In genomic region chr12:70937150-70937549, GRCm38 (mm10) we compare ENCODE assay signal across 8 mouse cellular contexts. TPM values are rescaled to one million over a fixed set of nuclear protein-coding genes. Genes with fewer than 3 reads are reported as not detected.
DNase-seq lines count a peak whose midpoint lies in the region; ATAC-seq and TF ChIP-seq lines count a peak whose summit lies in the region.

No protein-coding gene starts in this region.

- peak overlapping the region; percentile 81 for H3K27ac ChIP-seq in ES-E14 (ENCODE audit: insufficient read depth, low read depth, low read length, poor library complexity, severe bottlenecking)
- H3K27ac ChIP-seq in forebrain, embryonic 10.5 days: peak overlapping the region; percentile 92
- H3K27ac ChIP-seq in intestine, embryonic 15.5 days: peak overlapping the region; percentile 90

- peak overlapping the region; percentile 52 for H3K4me2 ChIP-seq in intestine, embryonic 15.5 days (replicated peaks)

- peak overlapping the region; percentile 71 to 92 for H3K4me3 ChIP-seq in ES-E14 (ENCODE audit: insufficient read depth in 1 of 2, low read depth in 1 of 2, low read length in 2 of 2, poor library complexity in 1 of 2, severe bottlenecking in 1 of 2)
- H3K4me3 ChIP-seq in forebrain, embryonic 10.5 days: peak overlapping the region; percentile 93
- H3K4me3 ChIP-seq in intestine, embryonic 15.5 days (replicated peaks): peak overlapping the region; percentile 85

- peak; percentile 57 for ATAC-seq in intestine, embryonic 15.5 days
- peak; percentile 45 for ATAC-seq in megakaryocyte progenitor cell, adult 5-6 weeks (replicated peaks; ENCODE audit: poor library complexity)

- H3K9me3 ChIP-seq in ES-E14 (ENCODE audit: control insufficient read depth, insufficient read depth, low read depth, low read length): peaks cover 11% of the 10 kb centered on the region
- H3K9me3 ChIP-seq in forebrain, embryonic 10.5 days: 0 out of 2 replicates have a peak, but pooled peaks cover 3% of the 10 kb centered on the region
- no peaks in the 10 kb centered on the region for H3K9me3 ChIP-seq in intestine, embryonic 15.5 days

- H3K36me3 ChIP-seq in ES-E14 (ENCODE audit: control insufficient read depth, insufficient read depth, low read length, poor library complexity, severe bottlenecking): no peaks in the 10 kb centered on the region
- H3K36me3 ChIP-seq in forebrain, embryonic 10.5 days (replicated peaks): peaks cover 14% of the 10 kb centered on the region
- no peaks in the 10 kb centered on the region for H3K36me3 ChIP-seq in intestine, embryonic 15.5 days

- intact Hi-C loops in heart, postnatal 25 days (cut with DNase I): no loop called here

- H3K27me3 ChIP-seq in forebrain, embryonic 10.5 days (ENCODE audit: poor library complexity, severe bottlenecking): no peaks in the 10 kb centered on the region
- H3K27me3 ChIP-seq in intestine, embryonic 15.5 days (replicated peaks): no peaks in the 10 kb centered on the region

- peak overlapping the region; percentile 74; the same call in 1 of the 2 replicates for H3K9ac ChIP-seq in ES-E14 (ENCODE audit: insufficient read depth, low read depth, low read length, poor library complexity, severe bottlenecking)
- H3K9ac ChIP-seq in intestine, embryonic 15.5 days: peak overlapping the region; percentile 88

- 23% methylated on average over 12 of the region's 12 CpGs for WGBS in forebrain, embryonic 10.5 days
- 27% methylated on average over 10 of the region's 12 CpGs for WGBS in intestine, embryonic 15.5 days

- peak; percentile 13 for DNase-seq in heart, adult 8-10 months (ENCODE audit: low spot score)
- DNase-seq in heart, postnatal 25 days (ENCODE audit: low spot score): no peak
- DNase-seq in ES-E14 (ENCODE audit: low read depth, low spot score): no peak
- DNase-seq in forebrain, embryonic 10.5 days (ENCODE audit: extremely low spot score, low spot score): no peak
- DNase-seq in testis, postnatal 10 days (ENCODE audit: low spot score): peak; percentile 67
- no peak for DNase-seq in spleen, postnatal 10 days (ENCODE audit: low spot score in 2 of 2)

- no peaks in the 10 kb centered on the region; a peak in 1 of 4 replicates for H3K4me1 ChIP-seq in ES-E14 (ENCODE audit: control insufficient read depth in 2 of 2, insufficient read depth in 2 of 2, low read length in 2 of 2, poor library complexity in 1 of 2)
- peaks cover 12% of the 10 kb centered on the region for H3K4me1 ChIP-seq in forebrain, embryonic 10.5 days
- no peaks in the 10 kb centered on the region for H3K4me1 ChIP-seq in intestine, embryonic 15.5 days (replicated peaks)

- in situ Hi-C loops in ES-E14 (cut with MboI; ENCODE audit: low sequenced_read_pairs in 2 of 2, unreplicated experiment in 2 of 2): no loop called here

TF ChIP-seq in ES-E14, 5 proteins besides CTCF, POLR2A, EP300 and RAD21:
- TF ChIP-seq MAFK (IDR thresholded peaks at IDR 0.05; ENCODE audit: insufficient read depth, low read depth, low read length) (0 out of 2 replicates have a peak, but pooled peaks have one; percentile 28), CHD2 (IDR thresholded peaks at IDR 0.05; ENCODE audit: low read depth, low read length) (no peak), ZC3H11A (IDR thresholded peaks at IDR 0.05; ENCODE audit: borderline replicate concordance, low read depth, low read length) (no peak)

RNA-seq across cellular contexts. Expression of gene Actr10, which starts 0.5 kb away (rescaled TPM):
- total RNA-seq in heart, adult 8-10 months (2022): 100 to 1,000 TPM; 120 to 137 (median 129) TPM
- total RNA-seq in heart, postnatal 25 days (2021): 100 to 1,000 TPM; 133 to 135 TPM
- total RNA-seq in ES-E14 (2012; rRNA removed): 68.8 and 86.2 TPM in 2 replicates
- polyA plus RNA-seq in forebrain, embryonic 10.5 days (2016; fragmentation: Nextera tagmentation; extraction: Ambion mirVana): 217 and 218 TPM in 2 replicates
- polyA plus RNA-seq in intestine, embryonic 15.5 days (2015; fragmentation: Nextera tagmentation; extraction: Ambion mirVana): 192 and 223 TPM in 2 replicates
- total RNA-seq in megakaryocyte progenitor cell, adult 5-6 weeks (2015): 92.6 and 131 TPM in 2 replicates
- 47.2 and 60.3 TPM in 2 replicates for total RNA-seq in megakaryocyte progenitor cell, adult 5-6 weeks (2017)

RNA-seq across cellular contexts. Expression of gene Psma3, which starts 37.3 kb away (rescaled TPM):
- 100 to 1,000 TPM; 168 to 195 (median 176) TPM for total RNA-seq in heart, adult 8-10 months (2022)
- 100 to 1,000 TPM; 191 to 201 TPM for total RNA-seq in heart, postnatal 25 days (2021)
- total RNA-seq in ES-E14 (2012; rRNA removed): 209 and 306 TPM in 2 replicates
- polyA plus RNA-seq in forebrain, embryonic 10.5 days (2016; fragmentation: Nextera tagmentation; extraction: Ambion mirVana): 659 and 664 TPM in 2 replicates
- polyA plus RNA-seq in intestine, embryonic 15.5 days (2015; fragmentation: Nextera tagmentation; extraction: Ambion mirVana): 593 and 607 TPM in 2 replicates
- total RNA-seq in megakaryocyte progenitor cell, adult 5-6 weeks (2015): 402 and 411 TPM in 2 replicates
- 408 and 433 TPM in 2 replicates for total RNA-seq in megakaryocyte progenitor cell, adult 5-6 weeks (2017)

Comparison
In these comparisons a context has a peak if more than half of its experiments do, and no peak if none do; other contexts are left out.
1. DNase-seq: peak in heart, adult 8-10 months (single experiment) and testis, postnatal 10 days (single experiment); none in heart, postnatal 25 days (single experiment), ES-E14 (single experiment), forebrain, embryonic 10.5 days (single experiment) and spleen, postnatal 10 days (0 of 2).
2. Peak in every context shown above with its lines, with median percentiles within 50 percentile points of each other: H3K27ac ChIP-seq and H3K4me3 ChIP-seq.